Mouse (Mus musculus) heart, adult 2 months (tissue): ENCODE results near the gene Caln1.

Experiments used
- CTCF ChIP-seq: fragments of 200-600 bp; IDR thresholded peaks from 2 replicates; pipeline ENCODE4 v1.8.1; 2022; ENCODE audit warnings: antibody characterized with exemption, mild to moderate bottlenecking, moderate library complexity
- EP300 ChIP-seq: fragments of 200-500 bp; IDR thresholded peaks from 2 replicates; pipeline ENCODE4 v1.6.1; 2011; ENCODE audit warnings: low read depth, low read length, control low read depth; ENCODE audit not compliant: insufficient read depth
- POLR2A ChIP-seq: fragments of 200-500 bp; IDR thresholded peaks from 2 replicates; pipeline ENCODE4 v1.6.1; 2011; ENCODE audit warnings: mild to moderate bottlenecking, low read depth, low read length, control low read depth; ENCODE audit not compliant: insufficient read depth

DNA sequence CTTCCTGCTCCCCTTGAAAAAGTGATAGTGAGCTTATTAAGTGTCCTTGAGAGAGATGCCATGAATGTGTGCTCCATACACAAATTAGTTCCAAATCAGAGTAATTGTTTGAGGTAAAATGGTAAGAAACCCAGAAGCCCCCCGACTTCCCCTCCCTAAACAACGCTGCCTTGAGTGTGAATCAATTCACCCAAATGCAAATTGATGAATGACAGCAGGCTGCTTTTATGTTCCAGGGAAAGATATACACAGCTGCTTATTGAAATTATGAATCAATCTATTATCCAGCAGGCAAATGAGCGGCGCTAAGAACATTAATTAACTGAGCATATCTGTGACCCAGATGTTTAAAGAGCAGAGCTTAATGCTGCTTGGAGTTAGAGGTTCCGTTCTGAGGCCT lies 511.1 kb downstream of the Caln1 start:
- TF ChIP-seq CTCF (no peak), POLR2A (no peak), EP300 (no peak)
